Mouse (Mus musculus): ENCODE measurements at regions not wholly inside any gene's neighbourhood (a gene's known extent, or its start where the extent isn't known, plus 50 kb on each side); places are given as distances from the start of the nearest gene placed in this dataset.

DNA sequence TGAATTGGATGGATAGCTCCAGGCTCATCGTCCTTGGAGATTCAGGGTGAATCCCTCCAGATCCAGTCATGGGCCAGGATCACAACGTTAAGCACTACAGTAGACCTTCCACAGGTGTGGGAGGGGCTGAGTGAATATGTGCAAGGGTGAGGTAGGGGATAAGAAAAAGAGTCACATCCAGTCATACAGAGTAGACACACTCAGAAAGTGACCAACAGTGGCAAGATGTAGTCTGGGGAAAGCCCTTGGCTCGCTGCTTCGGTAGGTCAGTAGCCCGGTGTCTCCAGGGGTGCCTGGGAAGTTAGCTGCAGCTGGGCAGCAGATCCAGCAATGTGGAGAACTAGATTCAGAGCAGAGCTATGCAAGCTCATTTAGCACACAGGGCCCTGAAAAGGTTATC, 210.7 kb upstream of the Nabp1 start:
- no peak for TF ChIP-seq CTCF (IDR thresholded peaks at IDR 0.05; ENCODE audit: low read depth)
- no peak for TF ChIP-seq EP300 (IDR thresholded peaks at IDR 0.05; ENCODE audit: low read depth)
